Mouse (Mus musculus): Measurements from ENCODE around the gene Cyp4f15.

DNA sequence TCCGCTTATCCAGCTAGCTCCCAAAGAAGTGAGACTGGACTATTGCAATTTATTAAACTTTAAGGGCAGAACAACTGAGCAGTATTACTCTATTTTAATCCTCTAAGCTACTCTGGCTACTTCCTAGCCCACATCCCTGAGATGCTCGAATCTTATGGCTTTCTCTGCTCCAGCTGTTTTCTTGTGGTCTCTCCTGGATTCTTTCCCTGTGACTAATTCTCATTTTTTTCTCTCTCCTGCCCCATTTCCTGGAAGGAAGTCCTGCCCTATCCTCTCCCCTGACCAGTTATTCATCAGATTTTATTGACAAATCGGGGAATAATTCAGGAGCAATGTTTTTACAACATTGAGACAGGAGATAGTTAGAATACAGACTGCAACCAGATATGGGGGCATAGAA, 28.4 kb upstream of the Cyp4f15 start:
- TF ChIP-seq CTCF (IDR thresholded peaks at IDR 0.05; ENCODE audit: control insufficient read depth, insufficient read depth, low read length) = no peak
- no peak for TF ChIP-seq POLR2A (IDR thresholded peaks at IDR 0.05; ENCODE audit: borderline replicate concordance, control insufficient read depth, low read depth, low read length)
